Mouse (Mus musculus) urinary bladder, postnatal 10 days (tissue): ENCODE measurements at regions not wholly inside any gene's neighbourhood (a gene's known extent, or its start where the extent isn't known, plus 50 kb on each side); places are given as distances from the start of the nearest gene placed in this dataset.
A peak's percentile ranks its signal among the peaks of the same experiment; 100 is the strongest.

Source experiments
- DNase-seq: peaks from one replicate; pipeline ENCODE4 v3.0.0; 2022; ENCODE audit warnings: low spot score

- DNase-seq, result no peak
Measured at GRCm38 (mm10) chr2:114835694-114836093, 180.9 kb upstream of the Dph6 start.

GRCm38 (mm10) chr2:114843696-114844388, 189.1 kb upstream of the Dph6 start:
- DNase-seq, result no peak

GRCm38 (mm10) chr2:114844389-114844771, 189.6 kb upstream of the Dph6 start:
- DNase-seq, result no peak

- no peak for DNase-seq
Measured at GRCm38 (mm10) chr2:114848439-114848838, 193.7 kb upstream of the Dph6 start.

- DNase-seq, result no peak
Measured at GRCm38 (mm10) chr2:114848914-114849313, 194.2 kb upstream of the Dph6 start.

GRCm38 (mm10) chr2:114853715-114854530, 199.2 kb upstream of the Dph6 start:
- peak; percentile 11 for DNase-seq

GRCm38 (mm10) chr2:114872272-114872671, 217.5 kb upstream of the Dph6 start:
- DNase-seq, result no peak

- DNase-seq, result no peak
Measured at GRCm38 (mm10) chr2:114873090-114873489, 218.3 kb upstream of the Dph6 start.

GRCm38 (mm10) chr2:114879084-114879483, 224.3 kb upstream of the Dph6 start:
- DNase-seq, result no peak

GRCm38 (mm10) chr2:114879784-114880183, 225.0 kb upstream of the Dph6 start:
- no peak for DNase-seq

GRCm38 (mm10) chr2:114885734-114886260, 231.0 kb upstream of the Dph6 start:
- DNase-seq, result no peak

GRCm38 (mm10) chr2:114898812-114899211, 244.0 kb upstream of the Dph6 start:
- no peak for DNase-seq

GRCm38 (mm10) chr2:114911845-114912500, 257.2 kb upstream of the Dph6 start:
- no peak for DNase-seq

- DNase-seq, result no peak
Measured at GRCm38 (mm10) chr2:114915025-114915690, 260.4 kb upstream of the Dph6 start.

- DNase-seq, result no peak
Measured at GRCm38 (mm10) chr2:114918420-114919332, 263.9 kb upstream of the Dph6 start.

- DNase-seq, result no peak
Measured at GRCm38 (mm10) chr2:114923911-114924310, 269.1 kb upstream of the Dph6 start.

- DNase-seq, result no peak
Measured at GRCm38 (mm10) chr2:114935436-114935835, 280.7 kb upstream of the Dph6 start.

GRCm38 (mm10) chr2:114938416-114939147, 283.8 kb upstream of the Dph6 start:
- no peak for DNase-seq

- DNase-seq, result no peak
Measured at GRCm38 (mm10) chr2:114966111-114966510, 311.3 kb upstream of the Dph6 start.

- no peak for DNase-seq
Measured at GRCm38 (mm10) chr2:114968651-114969050, 313.9 kb upstream of the Dph6 start.
